Mouse (Mus musculus) neural tube, embryonic 13.5 days (tissue): ENCODE measurements around the gene Cenpe. TPM values are rescaled to one million over a fixed set of nuclear protein-coding genes. Genes with fewer than 3 reads are reported as not detected.
"Not testable (repeated sequence)": the region's sequence is repeated elsewhere in the genome, so short reads cannot be mapped to it uniquely, and the experiment has no call there.

Experiments
- ATAC-seq: fragments of 200-750 bp; cut with Nextera tagmentation; 2 replicates; pipeline ENCODE4 v1.8.0; 2017; ENCODE audit warnings: low read depth, mild to moderate bottlenecking, moderate TSS enrichment, moderate library complexity
- H3K27ac ChIP-seq: fragments of 300-500 bp; sonication (generic); replicated peaks from 2 replicates; pipeline ENCODE4 v1.5.1; 2015; ENCODE audit warnings: moderate library complexity, mild to moderate bottlenecking, inconsistent platforms
- H3K27me3 ChIP-seq: fragments of 300-500 bp; sonication (generic); 2 replicates; pipeline ENCODE4 v1.6.1; 2015; ENCODE audit warnings: mild to moderate bottlenecking, inconsistent platforms
- H3K36me3 ChIP-seq: fragments of 300-500 bp; sonication (generic); 2 replicates; pipeline ENCODE4 v1.6.1; 2015; ENCODE audit warnings: mild to moderate bottlenecking, inconsistent platforms
- H3K4me1 ChIP-seq: fragments of 300-500 bp; sonication (generic); replicated peaks from 2 replicates; pipeline ENCODE4 v1.6.1; 2015; ENCODE audit warnings: inconsistent platforms
- H3K4me2 ChIP-seq: fragments of 300-500 bp; sonication (generic); 2 replicates; pipeline ENCODE4 v1.6.1; 2015; ENCODE audit warnings: inconsistent platforms, mild to moderate bottlenecking, moderate library complexity
- H3K4me3 ChIP-seq: fragments of 300-500 bp; sonication (generic); 2 replicates; pipeline ENCODE4 v1.5.1; 2015; ENCODE audit warnings: mild to moderate bottlenecking, inconsistent platforms
- H3K9ac ChIP-seq: fragments of 300-500 bp; sonication (generic); 2 replicates; pipeline ENCODE4 v1.6.1; 2015; ENCODE audit warnings: moderate library complexity, mild to moderate bottlenecking, inconsistent platforms
- H3K9me3 ChIP-seq: fragments of 300-500 bp; sonication (generic); 2 replicates; pipeline ENCODE4 v1.6.1; 2016; ENCODE audit warnings: inconsistent platforms
- WGBS: fragments of 180-500 bp; shearing (Covaris S2); methylation state at CpG from one replicate; pipeline ENCODE4 v1.1.7; 2015; 5-methylcytosine and 5-hydroxymethylcytosine counted together
- polyA plus RNA-seq: library from polyadenylated mRNA; unstranded; fragments of >200 nt; fragmentation: Nextera tagmentation; extraction: Ambion mirVana; gene quantifications from 2 replicates; pipeline ENCODE4 v1.2.1, GENCODE M21; 2015

Cenpe gene
- 5.4 and 7.4 TPM in 2 replicates for polyA plus RNA-seq

GRCm38 (mm10) chr3:135211805-135212657, at the start of gene Cenpe:
TSS of gene Cenpe (plus strand) at chr3:135212537.
- peak; percentile 97 for ATAC-seq
- peak within 1 kb of the TSS; percentile 68 for H3K9ac ChIP-seq
- H3K4me1 ChIP-seq = peaks cover 16% of the 10 kb centered on the region
- H3K4me2 ChIP-seq = peak within 1 kb of the TSS; percentile 80
- H3K36me3 ChIP-seq = peaks cover 9% of the 10 kb centered on the region; the same call in 1 of the 2 replicates
- WGBS = 6% methylated on average over 29 of the region's 29 CpGs
- 0 out of 2 replicates have a peak within 1 kb of the TSS, but pooled peaks have one; percentile 23 for H3K27ac ChIP-seq
- no peaks in the 10 kb centered on the region for H3K9me3 ChIP-seq
- peak within 1 kb of the TSS; percentile 72 for H3K4me3 ChIP-seq
- no peaks in the 10 kb centered on the region for H3K27me3 ChIP-seq

- WGBS = 57% methylated on average over 3 of the region's 3 CpGs
- no peaks in the 10 kb centered on the region for H3K4me1 ChIP-seq
- no peak overlapping the region for H3K27ac ChIP-seq
These were observed 40.4 kb upstream of the Cenpe start for GRCm38 (mm10) chr3:135171898-135172446.

GRCm38 (mm10) chr3:135191861-135192260, 20.5 kb upstream of the Cenpe start:
- H3K4me1 ChIP-seq = no peaks in the 10 kb centered on the region
- H3K9ac ChIP-seq = no peak overlapping the region
- ATAC-seq = no peak
- no peaks in the 10 kb centered on the region for H3K27me3 ChIP-seq
- no peak overlapping the region for H3K27ac ChIP-seq
- no peak overlapping the region for H3K4me2 ChIP-seq
- H3K9me3 ChIP-seq = no peaks in the 10 kb centered on the region
- no peak overlapping the region for H3K4me3 ChIP-seq
- 89% methylated on average over 6 of the region's 6 CpGs for WGBS
- no peaks in the 10 kb centered on the region for H3K36me3 ChIP-seq

More at GRCm38 (mm10) chr3:135171898-135172446, 40.4 kb upstream of the Cenpe start:
- Histone ChIP-seq H3K4me3 (no peak overlapping the region), H3K9ac (no peak overlapping the region), H3K27me3 (no peaks in the 10 kb centered on the region), H3K4me2 (no peak overlapping the region), H3K36me3 (no peaks in the 10 kb centered on the region), H3K9me3 (no peaks in the 10 kb centered on the region)
- no peak for ATAC-seq

GRCm38 (mm10) chr3:135198051-135198450, 14.3 kb upstream of the Cenpe start:
- not testable (repeated sequence) for H3K27me3 ChIP-seq, H3K27ac ChIP-seq, H3K4me1 ChIP-seq, ATAC-seq, H3K9ac ChIP-seq, H3K9me3 ChIP-seq, H3K4me3 ChIP-seq, H3K36me3 ChIP-seq, H3K4me2 ChIP-seq
- 78% methylated on average over 2 of the region's 2 CpGs for WGBS

GRCm38 (mm10) chr3:135200409-135201303, 11.7 kb upstream of the Cenpe start:
- WGBS = 83% methylated on average over 17 of the region's 17 CpGs
- no peak overlapping the region for H3K27ac ChIP-seq

GRCm38 (mm10) chr3:135206621-135207020, 5.7 kb upstream of the Cenpe start:
- ATAC-seq = no peak
- H3K4me2 ChIP-seq = no peak overlapping the region
- H3K4me1 ChIP-seq = peaks cover 1% of the 10 kb centered on the region; the same call in 1 of the 2 replicates
- no peaks in the 10 kb centered on the region for H3K36me3 ChIP-seq
- no peak overlapping the region for H3K9ac ChIP-seq
- H3K4me3 ChIP-seq = no peak overlapping the region
- no peak overlapping the region for H3K27ac ChIP-seq
- H3K9me3 ChIP-seq = no peaks in the 10 kb centered on the region
- no peaks in the 10 kb centered on the region for H3K27me3 ChIP-seq
- 43% methylated on average over 4 of the region's 4 CpGs for WGBS

More at GRCm38 (mm10) chr3:135200409-135201303, 11.7 kb upstream of the Cenpe start:
- no peaks in the 10 kb centered on the region for H3K4me1 ChIP-seq
- H3K9me3 ChIP-seq = no peaks in the 10 kb centered on the region
- no peak overlapping the region for H3K9ac ChIP-seq
- no peak overlapping the region for H3K4me3 ChIP-seq
- no peaks in the 10 kb centered on the region for H3K36me3 ChIP-seq
- ATAC-seq = no peak
- no peak overlapping the region for H3K4me2 ChIP-seq
- no peaks in the 10 kb centered on the region for H3K27me3 ChIP-seq

GRCm38 (mm10) chr3:135212658-135213350, 467 bp downstream of the Cenpe start:
- peak overlapping the region; percentile 72 for H3K4me3 ChIP-seq
- no peaks in the 10 kb centered on the region for H3K9me3 ChIP-seq
- peaks cover 16% of the 10 kb centered on the region for H3K4me1 ChIP-seq
- WGBS = under 1% methylated on average over 26 of the region's 26 CpGs
- peak overlapping the region; percentile 80 for H3K4me2 ChIP-seq
- H3K27ac ChIP-seq = no peak overlapping the region
- no peaks in the 10 kb centered on the region for H3K27me3 ChIP-seq
- no peak; the same call in 1 of the 2 replicates for ATAC-seq
- H3K9ac ChIP-seq = peak overlapping the region; percentile 68
- peaks cover 12% of the 10 kb centered on the region; the same call in 1 of the 2 replicates for H3K36me3 ChIP-seq

- no peak for ATAC-seq
- H3K36me3 ChIP-seq = peaks cover 45% of the 10 kb centered on the region
- 87% methylated on average over 3 of the region's 3 CpGs for WGBS
- no peak overlapping the region for H3K27ac ChIP-seq
- no peaks in the 10 kb centered on the region for H3K9me3 ChIP-seq
- H3K4me1 ChIP-seq = no peaks in the 10 kb centered on the region
- no peak overlapping the region for H3K9ac ChIP-seq
- no peak overlapping the region for H3K4me2 ChIP-seq
- H3K27me3 ChIP-seq = no peaks in the 10 kb centered on the region
- H3K4me3 ChIP-seq = no peak overlapping the region
These were observed 19.7 kb downstream of the Cenpe start for GRCm38 (mm10) chr3:135232058-135232457.

- Histone ChIP-seq H3K9ac (no peak overlapping the region), H3K27ac (no peak overlapping the region), H3K36me3 (peaks cover 45% of the 10 kb centered on the region), H3K4me3 (no peak overlapping the region), H3K4me2 (no peak overlapping the region), H3K4me1 (no peaks in the 10 kb centered on the region), H3K27me3 (no peaks in the 10 kb centered on the region), H3K9me3 (no peaks in the 10 kb centered on the region)
- no peak for ATAC-seq
- 94% methylated on average over 3 of the region's 3 CpGs for whole genome bisulfite sequencing
These were observed 20.1 kb downstream of the Cenpe start for GRCm38 (mm10) chr3:135232462-135232861.

- Histone ChIP-seq H3K4me2 (no peak overlapping the region), H3K9ac (no peak overlapping the region), H3K4me3 (no peak overlapping the region), H3K27me3 (no peaks in the 10 kb centered on the region), H3K27ac (no peak overlapping the region), H3K4me1 (no peaks in the 10 kb centered on the region), H3K9me3 (no peaks in the 10 kb centered on the region), H3K36me3 (peaks cover 24% of the 10 kb centered on the region)
- no peak for ATAC-seq
These were observed 33.4 kb downstream of the Cenpe start for GRCm38 (mm10) chr3:135245733-135246132.

- Histone ChIP-seq H3K4me3 (no peak overlapping the region), H3K4me2 (no peak overlapping the region), H3K4me1 (no peaks in the 10 kb centered on the region), H3K9ac (no peak overlapping the region), H3K36me3 (peaks cover 25% of the 10 kb centered on the region), H3K9me3 (no peaks in the 10 kb centered on the region), H3K27ac (no peak overlapping the region), H3K27me3 (no peaks in the 10 kb centered on the region)
- ATAC-seq = no peak
- WGBS = 93% methylated on average over 6 of the region's 6 CpGs
These were observed 34.5 kb downstream of the Cenpe start for GRCm38 (mm10) chr3:135246828-135247227.
